In the genomic region with DNA sequence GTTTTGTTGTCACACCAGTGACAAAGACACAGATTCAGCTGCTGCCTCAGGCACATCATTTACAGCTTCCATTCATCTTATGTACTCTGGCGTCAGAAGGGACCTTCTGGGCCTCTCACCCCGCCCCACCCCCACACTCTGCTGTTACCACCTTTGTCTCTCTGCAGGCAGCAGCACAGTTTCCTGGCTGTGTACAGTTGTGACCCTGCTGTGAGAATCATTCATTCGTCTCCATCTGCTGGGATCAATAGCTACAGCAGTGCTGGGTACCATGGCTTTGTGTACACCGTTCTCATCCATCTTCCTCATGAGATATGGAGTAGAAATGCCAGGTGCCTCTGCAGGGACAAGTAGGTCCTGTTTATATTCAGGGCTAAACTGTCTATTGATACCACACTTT, we compare ENCODE assay signal across 24 mouse cellular contexts.
A peak's percentile ranks its signal among the peaks of the same experiment; 100 is the strongest.
DNase-seq lines count a peak whose midpoint lies in the region; ATAC-seq and TF ChIP-seq lines count a peak whose summit lies in the region.
"Had no signal": no experiment of that assay in that cellular context is flagged by ENCODE, and none has a peak within 500 bp of the region (broad histone marks: within the 10 kb centered on the region; RNA-seq: fewer than 3 reads in every experiment).

No protein-coding gene starts in this region.

- H3K27me3 ChIP-seq in hindbrain, embryonic 11.5 days (ENCODE audit: control insufficient read depth, insufficient read depth, low read length), result no peaks in the 10 kb centered on the region
- no peaks in the 10 kb centered on the region for H3K27me3 ChIP-seq in hindbrain, postnatal 0 days (ENCODE audit: insufficient read depth, low read length)
- H3K27me3 ChIP-seq in neural tube, embryonic 11.5 days (ENCODE audit: control insufficient read depth, insufficient read depth, low read length), result no peaks in the 10 kb centered on the region
- H3K27me3 ChIP-seq in hindbrain, embryonic 16.5 days (replicated peaks; ENCODE audit: control insufficient read depth, insufficient read depth, low read length), result no peaks in the 10 kb centered on the region
- H3K27me3 ChIP-seq: forebrain, embryonic 15.5 days; heart, embryonic 13.5 days; liver, embryonic 13.5 days had no signal

- H3K4me2 ChIP-seq in hindbrain, embryonic 11.5 days (replicated peaks; ENCODE audit: low read depth, low read length), result no peak overlapping the region
- H3K4me2 ChIP-seq in hindbrain, postnatal 0 days (ENCODE audit: low read depth, low read length), result no peak overlapping the region
- H3K4me2 ChIP-seq in neural tube, embryonic 11.5 days (ENCODE audit: low read depth), result no peak overlapping the region
- H3K4me2 ChIP-seq in hindbrain, embryonic 16.5 days (ENCODE audit: low read length), result no peak overlapping the region
- H3K4me2 ChIP-seq: embryonic facial prominence, embryonic 13.5 days; forebrain, embryonic 15.5 days; heart, embryonic 13.5 days; liver, embryonic 13.5 days; lung, embryonic 14.5 days had no signal

- ATAC-seq in hindbrain, embryonic 11.5 days (ENCODE audit: low FRiP score), result peak; percentile 87
- no peak for ATAC-seq in hindbrain, postnatal 0 days
- ATAC-seq in neural tube, embryonic 11.5 days (ENCODE audit: insufficient read depth, low FRiP score, low TSS enrichment), result peak; percentile 77
- 0 out of 2 replicates have a peak, but pooled peaks have one; percentile 20 for ATAC-seq in hindbrain, embryonic 16.5 days
- ATAC-seq: forebrain, embryonic 15.5 days; inflammation-experienced regulatory T-cells, adult 6 months had no signal

- H3K9ac ChIP-seq in hindbrain, embryonic 11.5 days (ENCODE audit: low read depth, low read length), result no peak overlapping the region
- no peak overlapping the region for H3K9ac ChIP-seq in hindbrain, postnatal 0 days (replicated peaks; ENCODE audit: low read length)
- no peak overlapping the region for H3K9ac ChIP-seq in neural tube, embryonic 11.5 days (ENCODE audit: low read length)
- H3K9ac ChIP-seq in hindbrain, embryonic 16.5 days (ENCODE audit: low read depth, low read length), result no peak overlapping the region
- H3K9ac ChIP-seq: embryonic facial prominence, embryonic 13.5 days; forebrain, embryonic 15.5 days; heart, embryonic 13.5 days; liver, embryonic 13.5 days; lung, embryonic 14.5 days had no signal

- no peak overlapping the region for H3K27ac ChIP-seq in hindbrain, embryonic 11.5 days (ENCODE audit: low read depth, low read length)
- no peak overlapping the region for H3K27ac ChIP-seq in hindbrain, postnatal 0 days
- H3K27ac ChIP-seq in neural tube, embryonic 11.5 days (ENCODE audit: low read depth, low read length), result no peak overlapping the region
- H3K27ac ChIP-seq in hindbrain, embryonic 16.5 days (ENCODE audit: low read depth, low read length), result no peak overlapping the region
- H3K27ac ChIP-seq: embryonic facial prominence, embryonic 13.5 days; forebrain, embryonic 15.5 days; heart, embryonic 13.5 days; left cerebral cortex, adult 2 months; liver, embryonic 13.5 days had no signal

- no peaks in the 10 kb centered on the region; the same call in 1 of the 2 replicates for H3K4me1 ChIP-seq in hindbrain, embryonic 11.5 days (replicated peaks; ENCODE audit: control insufficient read depth, insufficient read depth, low read length)
- H3K4me1 ChIP-seq in hindbrain, postnatal 0 days (ENCODE audit: insufficient read depth, low read length), result no peaks in the 10 kb centered on the region
- no peaks in the 10 kb centered on the region for H3K4me1 ChIP-seq in neural tube, embryonic 11.5 days (ENCODE audit: control insufficient read depth, insufficient read depth, low read length)
- H3K4me1 ChIP-seq in hindbrain, embryonic 16.5 days (ENCODE audit: control insufficient read depth, insufficient read depth, low read depth, low read length), result no peaks in the 10 kb centered on the region
- H3K4me1 ChIP-seq: embryonic facial prominence, embryonic 13.5 days; forebrain, embryonic 15.5 days had no signal

- TF ChIP-seq CTCF in hindbrain, postnatal 0 days (IDR thresholded peaks at IDR 0.05; ENCODE audit: low read depth), result no peak

- peak; percentile 58 for DNase-seq in hindbrain, embryonic 11.5 days (ENCODE audit: low spot score)
- DNase-seq in hindbrain, postnatal 0 days (ENCODE audit: low spot score), result no peak
- DNase-seq in neural tube, embryonic 11.5 days (ENCODE audit: low spot score), result peak; percentile 73
- DNase-seq in neural tube, embryonic 10.5 days (ENCODE audit: extremely low spot score, low spot score), result no peak
- peak; percentile 35 for DNase-seq in ZHBTc4 (ENCODE audit: low read depth, low spot score)
- DNase-seq in frontal cortex, postnatal 25 days (ENCODE audit: low spot score in 2 of 2), result no peak
- DNase-seq: adrenal gland, postnatal 25 days; cerebellum, adult 11 months; cerebellum, adult 9-11 months; gastrocnemius, postnatal 14 days; heart, adult 18-20 months; kidney, adult 8-10 months; kidney, postnatal 10 days; liver, embryonic 13.5 days; lung, embryonic 14.5 days; thymus, adult 2 months; thymus, postnatal 4 days had no signal

- no peak overlapping the region for H3K4me3 ChIP-seq in hindbrain, embryonic 11.5 days (ENCODE audit: low read depth, low read length)
- no peak overlapping the region for H3K4me3 ChIP-seq in hindbrain, postnatal 0 days (ENCODE audit: low read length)
- no peak overlapping the region for H3K4me3 ChIP-seq in neural tube, embryonic 11.5 days (ENCODE audit: low read depth, low read length)
- no peak overlapping the region for H3K4me3 ChIP-seq in hindbrain, embryonic 16.5 days (ENCODE audit: low read length)
- H3K4me3 ChIP-seq: embryonic facial prominence, embryonic 13.5 days; erythroblast, embryonic 14.5 days; forebrain, embryonic 15.5 days; heart, embryonic 13.5 days; left cerebral cortex, adult 2 months; liver, embryonic 13.5 days had no signal

- no peaks in the 10 kb centered on the region for H3K36me3 ChIP-seq in hindbrain, embryonic 11.5 days (ENCODE audit: control insufficient read depth, insufficient read depth, low read length)
- H3K36me3 ChIP-seq in hindbrain, postnatal 0 days (ENCODE audit: insufficient read depth, low read length), result no peaks in the 10 kb centered on the region
- no peaks in the 10 kb centered on the region for H3K36me3 ChIP-seq in neural tube, embryonic 11.5 days (ENCODE audit: control insufficient read depth, insufficient read depth, low read length)
- no peaks in the 10 kb centered on the region for H3K36me3 ChIP-seq in hindbrain, embryonic 16.5 days (ENCODE audit: control insufficient read depth, insufficient read depth, low read length)
- H3K36me3 ChIP-seq: embryonic facial prominence, embryonic 13.5 days; forebrain, embryonic 15.5 days; heart, embryonic 13.5 days; liver, embryonic 13.5 days had no signal

- H3K9me3 ChIP-seq in hindbrain, embryonic 11.5 days (ENCODE audit: control insufficient read depth, low read length), result no peaks in the 10 kb centered on the region
- no peaks in the 10 kb centered on the region for H3K9me3 ChIP-seq in hindbrain, postnatal 0 days (ENCODE audit: low read length)
- no peaks in the 10 kb centered on the region for H3K9me3 ChIP-seq in neural tube, embryonic 11.5 days (ENCODE audit: control insufficient read depth, low read length)
- no peaks in the 10 kb centered on the region for H3K9me3 ChIP-seq in hindbrain, embryonic 16.5 days (ENCODE audit: control insufficient read depth, low read length)
- H3K9me3 ChIP-seq: embryonic facial prominence, embryonic 13.5 days; forebrain, embryonic 15.5 days; heart, embryonic 13.5 days; liver, embryonic 13.5 days had no signal

- 44% methylated on average over 4 of the region's 4 CpGs for WGBS in hindbrain, embryonic 11.5 days
- WGBS in hindbrain, postnatal 0 days, result 37% methylated on average over 4 of the region's 4 CpGs
- 40% methylated on average over 4 of the region's 4 CpGs for WGBS in neural tube, embryonic 11.5 days
- WGBS in hindbrain, embryonic 16.5 days, result 30% methylated on average over 4 of the region's 4 CpGs

Comparison
In these comparisons a context has a peak if more than half of its experiments do, and no peak if none do; other contexts are left out.
1. DNase-seq: peak in hindbrain, embryonic 11.5 days (single experiment), neural tube, embryonic 11.5 days (single experiment) and ZHBTc4 (single experiment); none in hindbrain, postnatal 0 days (single experiment), neural tube, embryonic 10.5 days (single experiment) and frontal cortex, postnatal 25 days (0 of 2).